Mouse (Mus musculus): ENCODE measurements around the gene Atg10. TPM values are rescaled to one million over a fixed set of nuclear protein-coding genes. Genes with fewer than 3 reads are reported as not detected.

Gene Atg10
- total RNA-seq, 4 experiments from 2014 or later = 13.3 to 23.6 (median 21.1) TPM

Other genes starting within 250 kb of the Atg10 start
- gene Ssbp2, start 236.3 kb upstream of the Atg10 start, total RNA-seq (2022) = 10 to 100 TPM; 21.7 to 45.1 (median 30.5) TPM

Measured in adrenal gland, adult 8-10 months (tissue).